In genomic region chr9:71015942-71016341, GRCm38 (mm10) we compare ENCODE assay signal across 19 mouse cellular contexts.
DNase-seq lines count a peak whose midpoint lies in the region; ATAC-seq and TF ChIP-seq lines count a peak whose summit lies in the region.
"Had no signal": no experiment of that assay in that cellular context is flagged by ENCODE, and none has a peak within 500 bp of the region (broad histone marks: within the 10 kb centered on the region; RNA-seq: fewer than 3 reads in every experiment).

No protein-coding gene starts in this region.

- DNase-seq in layer of hippocampus, adult 11-12 months (ENCODE audit: low spot score) = peak; percentile 60
- no peak for DNase-seq in layer of hippocampus, postnatal 25 days (ENCODE audit: extremely low spot score in 1 of 2, low spot score in 1 of 2)
- DNase-seq in left cerebral cortex, adult 2 months (ENCODE audit: extremely low spot score in 1 of 2, low spot score in 2 of 2) = peak; percentile 22 to 58
- DNase-seq in right cerebral cortex, postnatal 14 days = peak; percentile 32
- DNase-seq in thymus, postnatal 14 days = no peak
- DNase-seq: embryo, embryonic 11 days; heart, adult 2 months; kidney, adult 8-10 months; kidney, postnatal 4 days; midbrain, embryonic 14.5 days; spleen, adult 18-20 months; thymus, postnatal 25 days had no signal

- no peaks in the 10 kb centered on the region for H3K27me3 ChIP-seq in hindbrain, embryonic 13.5 days
- H3K27me3 ChIP-seq: forebrain, embryonic 13.5 days; lung, embryonic 15.5 days; stomach, embryonic 15.5 days had no signal

- no peaks in the 10 kb centered on the region for H3K9me3 ChIP-seq in hindbrain, embryonic 13.5 days
- H3K9me3 ChIP-seq: forebrain, embryonic 13.5 days; G1E; lung, embryonic 15.5 days; stomach, embryonic 15.5 days had no signal

- no peak overlapping the region for H3K4me3 ChIP-seq in cortical plate, adult 2 months (ENCODE audit: insufficient read depth, low read length)
- H3K4me3 ChIP-seq in left cerebral cortex, adult 2 months = no peak overlapping the region
- H3K4me3 ChIP-seq in hindbrain, embryonic 13.5 days = no peak overlapping the region
- H3K4me3 ChIP-seq: forebrain, embryonic 13.5 days; heart, adult 2 months; lung, embryonic 15.5 days; stomach, embryonic 15.5 days had no signal

- no peak overlapping the region for H3K4me2 ChIP-seq in hindbrain, embryonic 13.5 days
- H3K4me2 ChIP-seq: forebrain, embryonic 13.5 days; lung, embryonic 15.5 days; stomach, embryonic 15.5 days had no signal

- no peak for TF ChIP-seq CTCF in cortical plate, adult 2 months (IDR thresholded peaks at IDR 0.05; ENCODE audit: extremely low read depth, insufficient read depth, low read length)
- TF ChIP-seq CTCF in left cerebral cortex, adult 2 months (IDR thresholded peaks at IDR 0.05) = no peak

- intact Hi-C loops in left cerebral cortex, adult 2 months (cut with DNase I) = loop anchor here (1.0 to 5.0 kb wide), 4 partner anchors 17 to 359 kb away; partner anchors contain the start of genes Gm10642 and Mindy2

- peaks cover 7% of the 10 kb centered on the region for H3K4me1 ChIP-seq in cortical plate, adult 2 months (ENCODE audit: control insufficient read depth, insufficient read depth, low read length)
- H3K4me1 ChIP-seq in hindbrain, embryonic 13.5 days (replicated peaks) = no peaks in the 10 kb centered on the region
- H3K4me1 ChIP-seq: lung, embryonic 15.5 days; stomach, embryonic 15.5 days had no signal

- H3K27ac ChIP-seq in cortical plate, adult 2 months (ENCODE audit: insufficient read depth, low read length) = 0 out of 2 replicates have a peak overlapping the region, but pooled peaks have one; percentile 4
- H3K27ac ChIP-seq in left cerebral cortex, adult 2 months = peak overlapping the region; percentile 55
- H3K27ac ChIP-seq in hindbrain, embryonic 13.5 days = no peak overlapping the region
- H3K27ac ChIP-seq: forebrain, embryonic 13.5 days; heart, adult 2 months; lung, embryonic 15.5 days; stomach, embryonic 15.5 days had no signal

- 92% methylated on average over 3 of the region's 3 CpGs for WGBS in hindbrain, embryonic 13.5 days

- H3K9ac ChIP-seq in hindbrain, embryonic 13.5 days = no peak overlapping the region
- H3K9ac ChIP-seq: forebrain, embryonic 13.5 days; lung, embryonic 15.5 days; stomach, embryonic 15.5 days had no signal

- ATAC-seq in monocyte, adult 5-6 weeks (replicated peaks; ENCODE audit: insufficient number of reproducible peaks, low FRiP score, low TSS enrichment, poor library complexity, severe bottlenecking) = no peak
- ATAC-seq in hindbrain, embryonic 13.5 days (ENCODE audit: low FRiP score) = no peak
- ATAC-seq: forebrain, embryonic 13.5 days had no signal

- H3K36me3 ChIP-seq in hindbrain, embryonic 13.5 days = no peaks in the 10 kb centered on the region
- H3K36me3 ChIP-seq: G1E; lung, embryonic 15.5 days; stomach, embryonic 15.5 days had no signal

- TF ChIP-seq POLR2A in cortical plate, adult 2 months (IDR thresholded peaks at IDR 0.05; ENCODE audit: extremely low read depth, insufficient read depth, low read length) = no peak

Comparison
In these comparisons a context has a peak if more than half of its experiments do, and no peak if none do; other contexts are left out.
1. DNase-seq: peak in layer of hippocampus, adult 11-12 months (single experiment), left cerebral cortex, adult 2 months (2 of 2) and right cerebral cortex, postnatal 14 days (single experiment); none in layer of hippocampus, postnatal 25 days (0 of 2) and thymus, postnatal 14 days (single experiment).